Mouse (Mus musculus): ENCODE data around the gene Mocs1.

GRCm38 (mm10) chr17:49457833-49458232, 29.7 kb downstream of the Mocs1 start:
- TF ChIP-seq POLR2A (IDR thresholded peaks at IDR 0.05; ENCODE audit: insufficient read depth, low read length) (no peak), CTCF (IDR thresholded peaks at IDR 0.05; ENCODE audit: low read depth, low read length) (no peak), EP300 (IDR thresholded peaks at IDR 0.05; ENCODE audit: insufficient read depth, low read depth, low read length) (no peak)

Data from ES-Bruce4 (cell line).